Mouse (Mus musculus): ENCODE data around the gene Ifna6. TPM values are rescaled to one million over a fixed set of nuclear protein-coding genes. Genes with fewer than 3 reads are reported as not detected.
"Not testable (repeated sequence)": the region's sequence is repeated elsewhere in the genome, so short reads cannot be mapped to it uniquely, and the experiment has no call there.

Gene Ifna6
- not detected in 2 replicates for polyA plus RNA-seq (2015; fragmentation: Nextera tagmentation; extraction: Ambion mirVana)

DNA sequence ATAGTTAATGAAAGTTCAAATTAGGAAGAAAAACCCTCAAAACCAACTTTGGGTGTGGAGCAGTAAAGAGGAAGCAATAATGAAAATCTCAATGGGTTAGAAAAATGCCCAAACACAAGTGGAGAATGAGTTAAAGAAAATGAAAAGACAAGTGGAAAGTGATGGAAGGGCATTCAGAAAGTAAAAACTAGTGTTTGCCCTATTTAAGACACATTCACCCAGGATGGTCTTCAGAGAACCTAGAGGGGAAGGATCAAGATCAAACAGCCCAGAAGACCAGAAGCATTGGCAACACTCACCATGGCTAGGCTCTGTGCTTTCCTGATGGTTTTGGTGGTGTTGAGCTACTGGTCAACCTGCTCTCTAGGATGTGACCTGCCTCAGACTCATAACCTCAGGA is at the start of gene Ifna6:
TSS of gene Ifna6 (plus strand) at position 301 of the 400 bp plus-strand sequence.
- not testable (repeated sequence) for H3K27me3 ChIP-seq; H3K9ac ChIP-seq (replicated peaks); H3K9me3 ChIP-seq; ATAC-seq (replicated peaks); H3K36me3 ChIP-seq; H3K4me3 ChIP-seq; H3K27ac ChIP-seq (replicated peaks); H3K4me2 ChIP-seq (replicated peaks); H3K4me1 ChIP-seq

DNA sequence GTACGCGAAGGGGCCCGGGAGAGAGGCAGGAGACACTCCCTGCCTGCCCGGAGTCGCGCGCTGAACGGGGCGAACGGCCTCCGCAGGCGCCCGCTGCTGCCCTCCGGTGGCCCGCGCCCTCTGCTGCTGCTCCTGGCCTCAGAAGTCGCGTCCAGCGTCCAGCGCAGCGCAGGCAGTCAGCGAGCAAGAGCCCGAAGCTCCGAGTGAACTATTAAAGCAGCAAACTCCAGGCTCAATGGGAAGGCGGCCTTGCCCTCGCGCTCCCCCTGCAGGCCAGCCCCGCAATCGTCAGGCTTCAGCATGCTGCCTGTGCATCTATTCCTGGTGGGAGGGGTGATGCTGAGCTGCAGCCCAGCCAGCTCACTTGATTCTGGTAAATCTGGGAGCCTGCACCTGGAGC is 47.7 kb upstream of the Ifna6 start, which contains the start of gene Gm13272:
TSS of gene Gm13272 (plus strand) at position 301 of the 400 bp plus-strand sequence.
- not testable (repeated sequence) for ATAC-seq (replicated peaks); H3K27me3 ChIP-seq; H3K9me3 ChIP-seq; H3K4me3 ChIP-seq; H3K4me1 ChIP-seq; H3K27ac ChIP-seq (replicated peaks); H3K9ac ChIP-seq (replicated peaks); H3K36me3 ChIP-seq; H3K4me2 ChIP-seq (replicated peaks)
- WGBS: no CpG with 5 or more reads among the region's 29 CpGs

- not testable (repeated sequence) for ATAC-seq (replicated peaks); H3K4me2 ChIP-seq (replicated peaks); H3K36me3 ChIP-seq; H3K4me1 ChIP-seq; H3K27ac ChIP-seq (replicated peaks); H3K9me3 ChIP-seq; H3K4me3 ChIP-seq; H3K9ac ChIP-seq (replicated peaks); H3K27me3 ChIP-seq
- WGBS: 47% methylated on average over 16 of the region's 18 CpGs
Measured at GRCm38 (mm10) chr4:88780320-88780719, 46.9 kb upstream of the Ifna6 start.

GRCm38 (mm10) chr4:88781831-88782230 is 45.4 kb upstream of the Ifna6 start, which contains the start of gene Ifnz:
Gene Ifnz (plus strand): TSS chr4:88782131.
- not testable (repeated sequence) for H3K36me3 ChIP-seq; H3K9me3 ChIP-seq; H3K27me3 ChIP-seq; H3K27ac ChIP-seq (replicated peaks); ATAC-seq (replicated peaks); H3K4me1 ChIP-seq; H3K9ac ChIP-seq (replicated peaks)
- WGBS: 26% methylated on average over 4 of the region's 7 CpGs
- H3K4me2 ChIP-seq (replicated peaks): peak within 1 kb of the TSS; percentile 40
- peak within 1 kb of the TSS; percentile 17; the same call in 1 of the 2 replicates for H3K4me3 ChIP-seq

DNA sequence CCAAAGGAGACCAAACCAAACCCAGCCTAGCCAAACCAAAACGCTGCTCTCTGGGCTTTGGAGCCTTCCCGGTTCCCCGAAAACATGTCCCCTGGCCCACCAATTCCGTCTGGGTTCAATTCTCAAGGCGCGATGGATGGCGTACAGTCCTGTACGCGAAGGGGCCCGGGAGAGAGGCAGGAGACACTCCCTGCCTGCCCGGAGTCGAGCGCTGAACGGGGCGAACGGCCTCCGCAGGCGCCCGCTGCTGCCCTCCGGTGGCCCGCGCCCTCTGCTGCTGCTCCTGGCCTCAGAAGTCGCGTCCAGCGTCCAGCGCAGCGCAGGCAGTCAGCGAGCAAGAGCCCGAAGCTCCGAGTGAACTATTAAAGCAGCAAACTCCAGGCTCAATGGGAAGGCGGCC is 44.9 kb upstream of the Ifna6 start:
- H3K9ac ChIP-seq (replicated peaks); H3K27ac ChIP-seq (replicated peaks); H3K9me3 ChIP-seq; H3K27me3 ChIP-seq; H3K36me3 ChIP-seq; H3K4me1 ChIP-seq; ATAC-seq (replicated peaks): not testable (repeated sequence)
- Histone ChIP-seq H3K4me2 (replicated peaks) (peak overlapping the region; percentile 40), H3K4me3 (peak overlapping the region; percentile 17; the same call in 1 of the 2 replicates)
- 0% methylated on average over 7 of the region's 31 CpGs for WGBS

- WGBS: no CpG with 5 or more reads among the region's 27 CpGs
- not testable (repeated sequence) for H3K4me2 ChIP-seq (replicated peaks)
Measured at GRCm38 (mm10) chr4:88785409-88785808, 41.8 kb upstream of the Ifna6 start, which contains the start of gene Gm13276. Gene Gm13276 (plus strand): TSS chr4:88785709.

DNA sequence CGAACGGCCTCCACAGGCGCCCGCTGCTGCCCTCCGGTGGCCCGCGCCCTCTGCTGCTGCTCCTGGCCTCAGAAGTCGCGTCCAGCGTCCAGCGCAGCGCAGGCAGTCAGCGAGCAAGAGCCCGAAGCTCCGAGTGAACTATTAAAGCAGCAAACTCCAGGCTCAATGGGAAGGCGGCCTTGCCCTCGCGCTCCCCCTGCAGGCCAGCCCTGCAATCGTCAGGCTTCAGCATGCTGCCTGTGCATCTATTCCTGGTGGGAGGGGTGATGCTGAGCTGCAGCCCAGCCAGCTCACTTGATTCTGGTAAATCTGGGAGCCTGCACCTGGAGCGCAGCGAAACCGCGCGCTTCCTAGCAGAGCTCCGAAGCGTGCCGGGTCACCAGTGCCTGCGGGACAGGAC is 38.8 kb upstream of the Ifna6 start, which contains the start of gene Gm13277:
TSS of gene Gm13277 (plus strand) at position 231 of the 400 bp plus-strand sequence.
- H3K4me1 ChIP-seq; ATAC-seq (replicated peaks); H3K9me3 ChIP-seq; H3K4me3 ChIP-seq; H3K9ac ChIP-seq (replicated peaks); H3K27me3 ChIP-seq; H3K36me3 ChIP-seq; H3K27ac ChIP-seq (replicated peaks); H3K4me2 ChIP-seq (replicated peaks): not testable (repeated sequence)
- WGBS: 0% methylated on average over 7 of the region's 28 CpGs

More at GRCm38 (mm10) chr4:88785409-88785808, 41.8 kb upstream of the Ifna6 start, which contains the start of gene Gm13276:
- ATAC-seq (replicated peaks); H3K27ac ChIP-seq (replicated peaks); H3K27me3 ChIP-seq; H3K36me3 ChIP-seq; H3K4me1 ChIP-seq; H3K4me3 ChIP-seq; H3K9me3 ChIP-seq; H3K9ac ChIP-seq (replicated peaks): not testable (repeated sequence)

DNA sequence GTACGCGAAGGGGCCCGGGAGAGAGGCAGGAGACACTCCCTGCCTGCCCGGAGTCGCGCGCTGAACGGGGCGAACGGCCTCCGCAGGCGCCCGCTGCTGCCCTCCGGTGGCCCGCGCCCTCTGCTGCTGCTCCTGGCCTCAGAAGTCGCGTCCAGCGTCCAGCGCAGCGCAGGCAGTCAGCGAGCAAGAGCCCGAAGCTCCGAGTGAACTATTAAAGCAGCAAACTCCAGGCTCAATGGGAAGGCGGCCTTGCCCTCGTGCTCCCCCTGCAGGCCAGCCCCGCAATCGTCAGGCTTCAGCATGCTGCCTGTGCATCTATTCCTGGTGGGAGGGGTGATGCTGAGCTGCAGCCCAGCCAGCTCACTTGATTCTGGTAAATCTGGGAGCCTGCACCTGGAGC is 36.0 kb upstream of the Ifna6 start, which contains the start of gene Gm13278:
TSS of gene Gm13278 (plus strand) at position 301 of the 400 bp plus-strand sequence.
- H3K4me2 ChIP-seq (replicated peaks); ATAC-seq (replicated peaks); H3K4me1 ChIP-seq; H3K36me3 ChIP-seq; H3K9me3 ChIP-seq; H3K27ac ChIP-seq (replicated peaks); H3K4me3 ChIP-seq; H3K9ac ChIP-seq (replicated peaks); H3K27me3 ChIP-seq: not testable (repeated sequence)
- no CpG with 5 or more reads among the region's 28 CpGs for WGBS

- 0% methylated on average over 15 of the region's 52 CpGs for WGBS
- not testable (repeated sequence) for H3K27ac ChIP-seq (replicated peaks); ATAC-seq (replicated peaks); H3K4me3 ChIP-seq; H3K9me3 ChIP-seq; H3K4me2 ChIP-seq (replicated peaks); H3K36me3 ChIP-seq; H3K9ac ChIP-seq (replicated peaks); H3K27me3 ChIP-seq; H3K4me1 ChIP-seq
Measured at GRCm38 (mm10) chr4:88793936-88794675, 33.1 kb upstream of the Ifna6 start, which contains the start of gene Gm13275. Gene Gm13275 (plus strand): TSS chr4:88794487.

DNA sequence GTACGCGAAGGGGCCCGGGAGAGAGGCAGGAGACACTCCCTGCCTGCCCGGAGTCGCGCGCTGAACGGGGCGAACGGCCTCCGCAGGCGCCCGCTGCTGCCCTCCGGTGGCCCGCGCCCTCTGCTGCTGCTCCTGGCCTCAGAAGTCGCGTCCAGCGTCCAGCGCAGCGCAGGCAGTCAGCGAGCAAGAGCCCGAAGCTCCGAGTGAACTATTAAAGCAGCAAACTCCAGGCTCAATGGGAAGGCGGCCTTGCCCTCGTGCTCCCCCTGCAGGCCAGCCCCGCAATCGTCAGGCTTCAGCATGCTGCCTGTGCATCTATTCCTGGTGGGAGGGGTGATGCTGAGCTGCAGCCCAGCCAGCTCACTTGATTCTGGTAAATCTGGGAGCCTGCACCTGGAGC is 30.1 kb upstream of the Ifna6 start, which contains the start of gene Gm13279:
TSS of gene Gm13279 (plus strand) at position 301 of the 400 bp plus-strand sequence.
- not testable (repeated sequence) for H3K4me1 ChIP-seq; ATAC-seq (replicated peaks); H3K27ac ChIP-seq (replicated peaks); H3K4me2 ChIP-seq (replicated peaks); H3K9ac ChIP-seq (replicated peaks); H3K9me3 ChIP-seq; H3K36me3 ChIP-seq; H3K4me3 ChIP-seq; H3K27me3 ChIP-seq
- WGBS: no CpG with 5 or more reads among the region's 28 CpGs

DNA sequence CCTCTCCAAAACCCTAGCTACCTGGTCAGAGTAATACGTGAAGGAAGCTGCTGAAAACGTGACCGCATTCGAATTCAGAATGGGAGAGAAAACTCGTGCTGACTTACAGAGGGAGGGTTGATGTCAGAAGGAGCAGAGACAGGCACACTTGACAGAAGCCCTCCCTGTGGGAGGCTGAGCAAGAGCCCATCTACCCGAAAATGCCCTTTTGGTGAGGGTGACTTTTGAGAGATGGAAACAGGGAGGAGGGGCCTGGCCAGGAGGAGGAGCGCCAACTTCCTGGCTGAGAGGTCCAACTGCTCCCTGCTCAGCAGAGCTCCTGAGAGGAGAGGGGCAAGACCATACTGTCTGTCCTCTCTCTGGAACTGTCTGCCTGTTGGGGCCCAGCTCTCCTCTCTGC is 27.9 kb upstream of the Ifna6 start, which contains the start of gene Gm13285:
TSS of gene Gm13285 (plus strand) at position 301 of the 400 bp plus-strand sequence.
- H3K36me3 ChIP-seq; H3K9me3 ChIP-seq; H3K9ac ChIP-seq (replicated peaks); H3K27ac ChIP-seq (replicated peaks); ATAC-seq (replicated peaks); H3K4me3 ChIP-seq; H3K4me2 ChIP-seq (replicated peaks); H3K4me1 ChIP-seq; H3K27me3 ChIP-seq: not testable (repeated sequence)
- WGBS: 18% methylated on average over 5 of the region's 7 CpGs

DNA sequence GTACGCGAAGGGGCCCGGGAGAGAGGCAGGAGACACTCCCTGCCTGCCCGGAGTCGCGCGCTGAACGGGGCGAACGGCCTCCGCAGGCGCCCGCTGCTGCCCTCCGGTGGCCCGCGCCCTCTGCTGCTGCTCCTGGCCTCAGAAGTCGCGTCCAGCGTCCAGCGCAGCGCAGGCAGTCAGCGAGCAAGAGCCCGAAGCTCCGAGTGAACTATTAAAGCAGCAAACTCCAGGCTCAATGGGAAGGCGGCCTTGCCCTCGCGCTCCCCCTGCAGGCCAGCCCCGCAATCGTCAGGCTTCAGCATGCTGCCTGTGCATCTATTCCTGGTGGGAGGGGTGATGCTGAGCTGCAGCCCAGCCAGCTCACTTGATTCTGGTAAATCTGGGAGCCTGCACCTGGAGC is 24.3 kb upstream of the Ifna6 start, which contains the start of gene Gm13287:
TSS of gene Gm13287 (plus strand) at position 301 of the 400 bp plus-strand sequence.
- ATAC-seq (replicated peaks); H3K4me2 ChIP-seq (replicated peaks); H3K9me3 ChIP-seq; H3K27me3 ChIP-seq; H3K9ac ChIP-seq (replicated peaks); H3K4me3 ChIP-seq; H3K27ac ChIP-seq (replicated peaks); H3K4me1 ChIP-seq; H3K36me3 ChIP-seq: not testable (repeated sequence)
- WGBS: no CpG with 5 or more reads among the region's 29 CpGs
